Mouse (Mus musculus) neural tube, embryonic 11.5 days (tissue): ENCODE measurements around the gene Supt4a. TPM values are rescaled to one million over a fixed set of nuclear protein-coding genes. Genes with fewer than 3 reads are reported as not detected.

Source experiments
- ATAC-seq: fragments of 200-750 bp; cut with Nextera tagmentation; 2 replicates; pipeline ENCODE4 v1.8.0; 2017; ENCODE audit warnings: moderate number of reproducible peaks, mild to moderate bottlenecking, moderate TSS enrichment, moderate library complexity; ENCODE audit not compliant: insufficient read depth, low FRiP score, low TSS enrichment
- DNase-seq: peaks from one replicate; pipeline ENCODE4 v3.0.0-alpha.2; 2015; ENCODE audit warnings: low spot score
- H3K27ac ChIP-seq: fragments of 300-500 bp; sonication (generic); 2 replicates; pipeline ENCODE4 v1.5.1; 2014; ENCODE audit warnings: low read depth, mild to moderate bottlenecking, low read length
- H3K27me3 ChIP-seq: fragments of 300-500 bp; sonication (generic); 2 replicates; pipeline ENCODE4 v1.6.1; 2014; ENCODE audit warnings: mild to moderate bottlenecking, low read length, mixed read lengths; ENCODE audit not compliant: control insufficient read depth, insufficient read depth
- H3K36me3 ChIP-seq: fragments of 300-500 bp; sonication (generic); 2 replicates; pipeline ENCODE4 v1.6.1; 2014; ENCODE audit warnings: mild to moderate bottlenecking, low read length, moderate library complexity, mixed read lengths; ENCODE audit not compliant: control insufficient read depth, insufficient read depth
- H3K4me1 ChIP-seq: fragments of 300-500 bp; sonication (generic); 2 replicates; pipeline ENCODE4 v1.6.1; 2014; ENCODE audit warnings: low read length, mixed read lengths; ENCODE audit not compliant: control insufficient read depth, insufficient read depth
- H3K4me2 ChIP-seq: fragments of 300-500 bp; sonication (generic); 2 replicates; pipeline ENCODE4 v1.6.1; 2014; ENCODE audit warnings: low read depth, mild to moderate bottlenecking, moderate library complexity
- H3K4me3 ChIP-seq: fragments of 300-500 bp; sonication (generic); 2 replicates; pipeline ENCODE4 v1.5.1; 2014; ENCODE audit warnings: low read depth, low read length
- H3K9ac ChIP-seq: fragments of 300-500 bp; sonication (generic); 2 replicates; pipeline ENCODE4 v1.6.1; 2014; ENCODE audit warnings: mild to moderate bottlenecking, low read length
- H3K9me3 ChIP-seq: fragments of 300-500 bp; sonication (generic); 2 replicates; pipeline ENCODE4 v1.6.1; 2016; ENCODE audit warnings: low read length; ENCODE audit not compliant: control insufficient read depth
- WGBS: fragments of 180-500 bp; shearing (Covaris S2); extraction: QIAGEN DNeasy Blood & Tissue Kit; methylation state at CpG from one replicate; pipeline ENCODE4 v1.1.7; 2014; 5-methylcytosine and 5-hydroxymethylcytosine counted together
- microRNA counts: library from miRNA; unstranded; fragments of <30 nt; microRNA quantifications from one replicate; lab custom pipeline; 2015
- microRNA-seq: library from miRNA; unstranded; fragments of <30 nt; microRNA quantifications from one replicate; pipeline ENCODE4, GENCODE M21; 2016
- polyA plus RNA-seq: library from polyadenylated mRNA; unstranded; fragments of >200 nt; fragmentation: Nextera tagmentation; extraction: Ambion mirVana; gene quantifications from 2 replicates; pipeline ENCODE4 v1.2.1, GENCODE M21; 2014

The Supt4a gene
- polyA plus RNA-seq, 1 experiment from 2014 or later: 162 TPM

DNA sequence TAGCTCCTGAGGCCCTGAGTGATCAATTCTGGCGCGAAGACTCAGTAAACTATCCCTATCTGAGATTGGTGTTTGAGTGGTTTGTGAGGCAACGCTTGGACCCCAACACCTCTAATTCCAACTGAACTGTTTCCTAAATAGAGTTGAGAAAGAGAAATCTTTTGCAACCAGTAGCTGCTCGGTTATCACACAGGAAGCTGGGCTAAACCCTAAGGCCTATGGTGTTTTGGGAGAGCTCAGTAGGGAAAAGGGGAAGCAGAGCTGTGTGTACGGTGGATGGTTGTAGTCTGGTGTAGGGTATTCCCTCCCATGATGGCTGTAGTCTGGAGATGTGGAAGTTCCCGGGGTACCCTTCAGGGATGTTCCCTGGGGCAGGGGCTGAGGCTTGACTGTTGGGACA is 52.7 kb downstream of the Supt4a start:
- H3K9ac ChIP-seq: no peak overlapping the region
- no peak overlapping the region for H3K4me3 ChIP-seq
- H3K4me2 ChIP-seq: no peak overlapping the region
- no peaks in the 10 kb centered on the region for H3K9me3 ChIP-seq
- ATAC-seq (no peak), DNase-seq (no peak)
- no peak overlapping the region for H3K27ac ChIP-seq
- no peaks in the 10 kb centered on the region for H3K36me3 ChIP-seq
- H3K4me1 ChIP-seq: no peaks in the 10 kb centered on the region
- 92% methylated on average over 6 of the region's 6 CpGs for WGBS
- H3K27me3 ChIP-seq: no peaks in the 10 kb centered on the region

MicroRNAs within 50 kb of the gene (microRNA counts, 519-probe panel; counts per million panel counts)
- microRNA mmu-miR-142-3p (lab: Ali Mortazavi, UCI): 4,356 counts per million, percentile 80 among the panel's probes with 10 or more counts
- microRNA mmu-miR-142-5p (lab: Ali Mortazavi, UCI): 171 counts per million, percentile 57 among the panel's probes with 10 or more counts

Small RNA genes within 50 kb of the gene (microRNA-seq; reads per million reads assigned to microRNA genes)
- not detected for gene Mir142
- gene Mir142b: not detected

Other genes starting within 250 kb of the Supt4a start
- gene Gm11492, start 170.9 kb upstream of the Supt4a start, polyA plus RNA-seq: not detected in 2 replicates
- gene Sept4, start 168.6 kb upstream of the Supt4a start, polyA plus RNA-seq: 8.0 and 8.8 TPM in 2 replicates
- gene Mtmr4, start 145.4 kb upstream of the Supt4a start, polyA plus RNA-seq: 84.9 and 95.9 TPM in 2 replicates
- 0.18 and 0.24 TPM in 2 replicates for gene Hsf5, start 120.4 kb upstream of the Supt4a start, polyA plus RNA-seq
- 0.64 and 1.2 TPM in 2 replicates for gene Rnf43, start 74.8 kb upstream of the Supt4a start, polyA plus RNA-seq
- 5.4 and 6.0 TPM in 2 replicates for gene Tspoap1, start 23.0 kb downstream of the Supt4a start, polyA plus RNA-seq
- 6.0 and 7.7 TPM in 2 replicates for gene Mpo, start 56.0 kb downstream of the Supt4a start, polyA plus RNA-seq
- gene Lpo, start 90.7 kb downstream of the Supt4a start, polyA plus RNA-seq: 0.20 and 0.58 TPM in 2 replicates
- gene Mks1, start 115.7 kb downstream of the Supt4a start, polyA plus RNA-seq: 11.6 and 12.2 TPM in 2 replicates
- 0.08 TPM in 1 of 2 replicates, not detected in the other for gene Epx, start 138.0 kb downstream of the Supt4a start, polyA plus RNA-seq
- gene Olfr462, start 154.7 kb downstream of the Supt4a start, polyA plus RNA-seq: not detected in 2 replicates
- gene Olfr463, start 159.8 kb downstream of the Supt4a start, polyA plus RNA-seq: not detected in 2 replicates
- not detected in 2 replicates for gene Olfr464, start 183.4 kb downstream of the Supt4a start, polyA plus RNA-seq
- 22.9 and 25.7 TPM in 2 replicates for gene Dynll2, start 250.0 kb downstream of the Supt4a start, polyA plus RNA-seq